Mouse (Mus musculus) heart, embryonic 16.5 days (tissue): Measurements from ENCODE around the gene Ppif. TPM values are rescaled to one million over a fixed set of nuclear protein-coding genes. Genes with fewer than 3 reads are reported as not detected.

Source experiments
- ATAC-seq: fragments of 200-750 bp; cut with Nextera tagmentation; replicated peaks from 2 replicates; pipeline ENCODE4 v1.8.0; 2017; ENCODE audit warnings: moderate number of reproducible peaks; ENCODE audit not compliant: insufficient read depth, low FRiP score; ENCODE audit errors: extremely low read depth
- H3K27ac ChIP-seq: fragments of 300-500 bp; sonication (generic); 2 replicates; pipeline ENCODE4 v1.5.1; 2014; ENCODE audit warnings: mild to moderate bottlenecking, low read length, control low read depth, moderate library complexity
- H3K27me3 ChIP-seq: fragments of 300-500 bp; sonication (generic); 2 replicates; pipeline ENCODE4 v1.6.1; 2014; ENCODE audit warnings: low read length, mixed read lengths; ENCODE audit not compliant: control insufficient read depth, insufficient read depth
- H3K36me3 ChIP-seq: fragments of 300-500 bp; sonication (generic); 2 replicates; pipeline ENCODE4 v1.6.1; 2014; ENCODE audit not compliant: control insufficient read depth, insufficient read depth
- H3K4me1 ChIP-seq: fragments of 300-500 bp; sonication (generic); 2 replicates; pipeline ENCODE4 v1.6.1; 2014; ENCODE audit warnings: low read length, mixed read lengths; ENCODE audit not compliant: control insufficient read depth, insufficient read depth
- H3K4me2 ChIP-seq: fragments of 300-500 bp; sonication (generic); 2 replicates; pipeline ENCODE4 v1.6.1; 2014; ENCODE audit warnings: low read depth, mild to moderate bottlenecking, control low read depth, low read length
- H3K4me3 ChIP-seq: fragments of 300-500 bp; sonication (generic); 2 replicates; pipeline ENCODE4 v1.5.1; 2014; ENCODE audit warnings: mild to moderate bottlenecking, control low read depth, low read length
- H3K9ac ChIP-seq: fragments of 300-500 bp; sonication (generic); 2 replicates; pipeline ENCODE4 v1.6.1; 2014; ENCODE audit warnings: low read length, control low read depth
- H3K9me3 ChIP-seq: fragments of 300-500 bp; sonication (generic); replicated peaks from 2 replicates; pipeline ENCODE4 v1.6.1; 2016; ENCODE audit warnings: low read length; ENCODE audit not compliant: control insufficient read depth
- WGBS: fragments of 180-500 bp; shearing (Covaris S2); extraction: QIAGEN DNeasy Blood & Tissue Kit; methylation state at CpG from one replicate; pipeline ENCODE4 v1.1.7; 2014; 5-methylcytosine and 5-hydroxymethylcytosine counted together
- polyA plus RNA-seq: library from polyadenylated mRNA; unstranded; fragments of >200 nt; fragmentation: Nextera tagmentation; extraction: Ambion mirVana; gene quantifications from 2 replicates; pipeline ENCODE4 v1.2.1, GENCODE M21; 2015

Ppif gene
- polyA plus RNA-seq, 1 experiment from 2014 or later: 121 TPM

DNA sequence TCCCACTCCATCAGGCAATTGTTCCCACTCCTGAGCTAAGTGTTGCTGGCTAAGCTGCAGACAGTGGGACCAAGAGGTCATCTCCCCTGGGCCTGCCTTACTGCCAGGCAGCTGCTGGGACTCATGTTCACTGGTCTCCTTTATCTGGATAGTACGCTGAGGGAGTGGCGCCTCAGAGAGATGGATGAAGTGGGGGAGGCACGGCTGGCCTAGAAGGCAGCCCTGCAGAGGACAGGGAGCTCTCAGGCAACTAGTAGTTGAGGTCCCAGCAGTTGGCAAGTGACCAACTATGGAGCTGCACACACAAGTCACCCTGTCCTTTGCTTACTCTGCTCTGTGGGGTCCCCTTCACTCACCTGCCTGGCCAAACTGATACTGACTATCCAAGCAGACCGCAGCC, 16.1 kb downstream of the Ppif start:
- ATAC-seq: 0 out of 2 replicates have a peak, but pooled peaks have one; percentile 10
- H3K4me2 ChIP-seq: no peak overlapping the region
- H3K9me3 ChIP-seq: no peaks in the 10 kb centered on the region
- H3K27ac ChIP-seq: peak overlapping the region; percentile 94
- H3K9ac ChIP-seq: peak overlapping the region; percentile 58
- WGBS: 12% methylated on average over 4 of the region's 4 CpGs
- peaks cover 48% of the 10 kb centered on the region for H3K4me1 ChIP-seq
- H3K27me3 ChIP-seq: no peaks in the 10 kb centered on the region
- H3K4me3 ChIP-seq: no peak overlapping the region
- H3K36me3 ChIP-seq: 0 out of 2 replicates have a peak, but pooled peaks cover 8% of the 10 kb centered on the region

- 26% methylated on average over 4 of the region's 4 CpGs for WGBS
- Histone ChIP-seq H3K27me3 (no peaks in the 10 kb centered on the region), H3K27ac (peak overlapping the region; percentile 94), H3K4me1 (peaks cover 48% of the 10 kb centered on the region), H3K9ac (peak overlapping the region; percentile 58), H3K4me3 (no peak overlapping the region), H3K9me3 (no peaks in the 10 kb centered on the region), H3K4me2 (no peak overlapping the region), H3K36me3 (peaks cover 10% of the 10 kb centered on the region; the same call in 1 of the 2 replicates)
- 0 out of 2 replicates have a peak, but pooled peaks have one; percentile 6 for ATAC-seq
Observed at GRCm38 (mm10) chr14:25710681-25711080, 16.7 kb downstream of the Ppif start.

DNA sequence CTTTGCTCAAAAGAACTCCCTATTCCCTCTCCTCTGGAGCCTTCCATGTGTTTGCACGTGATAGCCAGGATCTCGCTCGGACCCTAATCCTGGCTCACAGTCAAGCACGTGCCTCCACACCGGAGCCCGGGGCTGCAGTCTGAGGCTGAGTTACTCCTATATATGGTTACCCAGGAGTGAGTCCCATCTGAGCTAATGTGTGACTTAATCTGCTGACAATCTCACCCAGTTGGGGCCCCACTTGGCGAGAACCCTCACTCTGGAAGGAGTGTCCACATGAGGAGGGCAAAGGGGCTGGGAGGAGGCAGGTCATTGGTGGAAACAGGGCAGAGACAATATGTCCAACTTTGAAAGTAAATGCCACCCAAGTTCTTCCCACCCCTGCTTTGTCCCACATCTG, 17.2 kb downstream of the Ppif start:
- no peaks in the 10 kb centered on the region for H3K27me3 ChIP-seq
- H3K27ac ChIP-seq: peak overlapping the region; percentile 94
- peaks cover 48% of the 10 kb centered on the region for H3K4me1 ChIP-seq
- H3K4me2 ChIP-seq: no peak overlapping the region; the same call in 1 of the 2 replicates
- ATAC-seq: peak; percentile 79
- H3K9ac ChIP-seq: peak overlapping the region; percentile 58; the same call in 1 of the 2 replicates
- no peaks in the 10 kb centered on the region for H3K9me3 ChIP-seq
- peaks cover 15% of the 10 kb centered on the region for H3K36me3 ChIP-seq
- H3K4me3 ChIP-seq: no peak overlapping the region
- 18% methylated on average over 7 of the region's 7 CpGs for WGBS

GRCm38 (mm10) chr14:25711602-25712001, 17.6 kb downstream of the Ppif start:
- peak overlapping the region; percentile 16; the same call in 1 of the 2 replicates for H3K4me2 ChIP-seq
- H3K27ac ChIP-seq: peak overlapping the region; percentile 94
- H3K4me3 ChIP-seq: no peak overlapping the region
- peak overlapping the region; percentile 47; the same call in 1 of the 2 replicates for H3K9ac ChIP-seq
- peak; percentile 12 for ATAC-seq
- H3K27me3 ChIP-seq: no peaks in the 10 kb centered on the region
- WGBS: 37% methylated on average over 8 of the region's 8 CpGs
- no peaks in the 10 kb centered on the region for H3K9me3 ChIP-seq
- H3K4me1 ChIP-seq: peaks cover 48% of the 10 kb centered on the region
- peaks cover 16% of the 10 kb centered on the region for H3K36me3 ChIP-seq

- peak overlapping the region; percentile 15; the same call in 1 of the 2 replicates for H3K9ac ChIP-seq
- no peak overlapping the region for H3K4me3 ChIP-seq
- H3K27me3 ChIP-seq: no peaks in the 10 kb centered on the region
- no peaks in the 10 kb centered on the region for H3K9me3 ChIP-seq
- no peak for ATAC-seq
- 33% methylated on average over 4 of the region's 4 CpGs for WGBS
- peaks cover 16% of the 10 kb centered on the region for H3K36me3 ChIP-seq
- H3K27ac ChIP-seq: no peak overlapping the region; the same call in 1 of the 2 replicates
- peaks cover 47% of the 10 kb centered on the region for H3K4me1 ChIP-seq
- H3K4me2 ChIP-seq: no peak overlapping the region
Observed at GRCm38 (mm10) chr14:25713443-25713842, 19.5 kb downstream of the Ppif start.

- Histone ChIP-seq H3K9me3 (no peaks in the 10 kb centered on the region), H3K36me3 (peaks cover 28% of the 10 kb centered on the region), H3K4me1 (peaks cover 23% of the 10 kb centered on the region), H3K27ac (no peak overlapping the region), H3K4me2 (no peak overlapping the region), H3K9ac (no peak overlapping the region), H3K27me3 (no peaks in the 10 kb centered on the region), H3K4me3 (no peak overlapping the region)
- 79% methylated on average over 1 of the region's 1 CpGs for WGBS
- no peak for ATAC-seq
Observed at GRCm38 (mm10) chr14:25716528-25716927, 22.6 kb downstream of the Ppif start.

- Histone ChIP-seq H3K9me3 (no peaks in the 10 kb centered on the region), H3K4me1 (peaks cover 17% of the 10 kb centered on the region), H3K4me3 (no peak overlapping the region), H3K4me2 (no peak overlapping the region), H3K27me3 (no peaks in the 10 kb centered on the region), H3K36me3 (peaks cover 28% of the 10 kb centered on the region), H3K27ac (peak overlapping the region; percentile 24), H3K9ac (no peak overlapping the region)
- 75% methylated on average over 8 of the region's 8 CpGs for WGBS
- ATAC-seq: no peak
Observed at GRCm38 (mm10) chr14:25717718-25718117, 23.8 kb downstream of the Ppif start.

- H3K4me1 ChIP-seq: peaks cover 17% of the 10 kb centered on the region
- ATAC-seq: peak; percentile 64
- peaks cover 28% of the 10 kb centered on the region for H3K36me3 ChIP-seq
- H3K27me3 ChIP-seq: no peaks in the 10 kb centered on the region
- H3K9me3 ChIP-seq: no peaks in the 10 kb centered on the region
- WGBS: 0% methylated on average over 2 of the region's 2 CpGs
- no peak overlapping the region for H3K4me2 ChIP-seq
- no peak overlapping the region for H3K9ac ChIP-seq
- no peak overlapping the region for H3K4me3 ChIP-seq
- H3K27ac ChIP-seq: peak overlapping the region; percentile 33
Observed at GRCm38 (mm10) chr14:25718471-25718870, 24.5 kb downstream of the Ppif start.

- Histone ChIP-seq H3K36me3 (peaks cover 28% of the 10 kb centered on the region), H3K9ac (no peak overlapping the region), H3K4me3 (no peak overlapping the region), H3K9me3 (no peaks in the 10 kb centered on the region), H3K27me3 (no peaks in the 10 kb centered on the region), H3K4me1 (peaks cover 20% of the 10 kb centered on the region), H3K4me2 (no peak overlapping the region), H3K27ac (no peak overlapping the region; the same call in 1 of the 2 replicates)
- WGBS: 62% methylated on average over 9 of the region's 9 CpGs
- 0 out of 2 replicates have a peak, but pooled peaks have one; percentile 29 for ATAC-seq
Observed at GRCm38 (mm10) chr14:25719371-25719770, 25.4 kb downstream of the Ppif start.
